Mouse (Mus musculus) heart, embryonic 11.5 days (tissue): Measurements from ENCODE around the gene Rhot2. TPM values are rescaled to one million over a fixed set of nuclear protein-coding genes. Genes with fewer than 3 reads are reported as not detected.

ENCODE experiments used
- ATAC-seq: fragments of 200-750 bp; cut with Nextera tagmentation; replicated peaks from 2 replicates; pipeline ENCODE4 v1.8.0; 2017; ENCODE audit warnings: moderate library complexity; ENCODE audit not compliant: insufficient number of reproducible peaks, low FRiP score, low TSS enrichment
- H3K27ac ChIP-seq: fragments of 300-500 bp; sonication (generic); 2 replicates; pipeline ENCODE4 v1.5.1; 2014; ENCODE audit warnings: mild to moderate bottlenecking, low read depth, low read length
- H3K27me3 ChIP-seq: fragments of 300-500 bp; sonication (generic); 2 replicates; pipeline ENCODE4 v1.6.1; 2014; ENCODE audit warnings: mild to moderate bottlenecking, low read length, mixed read lengths; ENCODE audit not compliant: control insufficient read depth, insufficient read depth
- H3K36me3 ChIP-seq: fragments of 300-500 bp; sonication (generic); 2 replicates; pipeline ENCODE4 v1.6.1; 2014; ENCODE audit warnings: mild to moderate bottlenecking, low read length, moderate library complexity, mixed read lengths; ENCODE audit not compliant: control insufficient read depth, insufficient read depth
- H3K4me1 ChIP-seq: fragments of 300-500 bp; sonication (generic); 2 replicates; pipeline ENCODE4 v1.6.1; 2014; ENCODE audit warnings: low read length; ENCODE audit not compliant: control insufficient read depth, insufficient read depth
- H3K4me2 ChIP-seq: fragments of 300-500 bp; sonication (generic); 2 replicates; pipeline ENCODE4 v1.6.1; 2014; ENCODE audit warnings: mild to moderate bottlenecking, moderate library complexity
- H3K4me3 ChIP-seq: fragments of 300-500 bp; sonication (generic); 2 replicates; pipeline ENCODE4 v1.5.1; 2014; ENCODE audit warnings: low read depth, low read length
- H3K9ac ChIP-seq: fragments of 300-500 bp; sonication (generic); 2 replicates; pipeline ENCODE4 v1.6.1; 2014; ENCODE audit warnings: mild to moderate bottlenecking, low read depth, low read length, moderate library complexity
- H3K9me3 ChIP-seq: fragments of 300-500 bp; sonication (generic); replicated peaks from 2 replicates; pipeline ENCODE4 v1.6.1; 2016; ENCODE audit warnings: low read length; ENCODE audit not compliant: control insufficient read depth
- WGBS: fragments of 180-500 bp; shearing (Covaris S2); extraction: QIAGEN DNeasy Blood & Tissue Kit; methylation state at CpG from one replicate; pipeline ENCODE4 v1.1.7; 2014; ENCODE audit not compliant: insufficient replicate concordance; 5-methylcytosine and 5-hydroxymethylcytosine counted together
- polyA plus RNA-seq: library from polyadenylated mRNA; unstranded; fragments of >200 nt; fragmentation: Nextera tagmentation; extraction: Ambion mirVana; gene quantifications from 2 replicates; pipeline ENCODE4 v1.2.1, GENCODE M21; 2014

Rhot2 gene
- polyA plus RNA-seq, 1 experiment from 2014 or later: 11.9 TPM

DNA sequence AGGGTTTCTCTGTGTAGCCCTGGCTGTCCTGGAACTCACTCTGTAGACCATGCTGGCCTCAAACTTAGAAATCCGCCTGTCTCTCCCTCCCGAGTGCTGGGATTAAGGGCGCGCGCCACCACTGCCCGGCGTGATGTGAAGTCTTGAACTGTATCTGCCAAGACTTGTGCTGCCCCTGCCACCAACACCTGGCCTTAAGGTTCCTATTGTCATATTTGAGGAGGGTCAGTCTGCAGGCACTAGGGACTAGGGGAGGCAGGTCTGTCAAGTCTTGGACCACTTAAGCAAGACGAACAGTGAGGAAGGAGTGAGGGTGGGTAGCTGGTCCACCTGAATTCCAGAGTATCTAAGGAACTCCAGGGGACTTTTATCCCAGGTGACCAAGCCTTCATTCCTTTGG lies 24.8 kb upstream of the Rhot2 start:
- WGBS: 85% methylated on average over 8 of the region's 8 CpGs
- no peak for ATAC-seq
- no peak overlapping the region for H3K4me2 ChIP-seq
- no peaks in the 10 kb centered on the region for H3K36me3 ChIP-seq
- no peak overlapping the region for H3K4me3 ChIP-seq
- H3K27ac ChIP-seq: no peak overlapping the region
- no peaks in the 10 kb centered on the region for H3K9me3 ChIP-seq
- no peak overlapping the region for H3K9ac ChIP-seq
- H3K27me3 ChIP-seq: no peaks in the 10 kb centered on the region
- peaks cover 13% of the 10 kb centered on the region for H3K4me1 ChIP-seq

DNA sequence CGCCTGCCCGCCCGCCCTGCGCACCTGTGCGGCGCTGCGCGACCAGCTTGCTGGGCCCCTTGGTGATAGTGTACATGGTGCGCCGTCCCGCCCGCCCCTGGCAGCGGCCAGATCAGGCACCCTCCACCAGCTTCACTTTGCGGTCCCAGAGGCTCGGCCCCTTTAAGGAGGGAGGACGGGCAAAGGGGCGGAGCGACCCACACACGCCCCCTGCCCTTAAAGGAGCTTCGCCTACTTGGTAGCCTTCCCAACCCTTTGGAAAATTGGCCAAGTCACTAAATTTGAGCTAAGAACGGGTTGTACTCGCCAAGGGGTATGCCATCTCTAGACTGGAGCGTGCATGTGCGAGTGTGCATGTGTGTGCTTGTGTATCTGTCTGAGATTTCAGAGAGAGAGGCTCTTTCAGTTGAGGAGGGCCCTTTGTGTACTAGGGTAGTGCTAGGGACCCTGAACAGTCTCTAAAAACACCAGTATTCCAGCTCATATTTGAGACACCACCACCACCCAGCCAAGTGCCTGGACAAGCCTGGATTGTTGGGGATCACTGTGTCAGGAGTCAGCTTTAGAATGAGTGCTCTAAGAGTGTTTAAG lies 24.0 kb upstream of the Rhot2 start, which contains the start of gene Mcrip2:
TSS of gene Mcrip2 (minus strand) at position 164 of the 591 bp plus-strand sequence.
- H3K4me2 ChIP-seq: peak within 1 kb of the TSS; percentile 94
- peak; percentile 80; the same call in 1 of the 2 replicates for ATAC-seq
- no peaks in the 10 kb centered on the region for H3K27me3 ChIP-seq
- no peaks in the 10 kb centered on the region for H3K36me3 ChIP-seq
- no peaks in the 10 kb centered on the region for H3K9me3 ChIP-seq
- H3K4me1 ChIP-seq: peaks cover 8% of the 10 kb centered on the region
- peak within 1 kb of the TSS; percentile 93 for H3K9ac ChIP-seq
- WGBS: 0% methylated on average over 24 of the region's 24 CpGs
- H3K27ac ChIP-seq: peak within 1 kb of the TSS; percentile 88
- H3K4me3 ChIP-seq: peak within 1 kb of the TSS; percentile 98

DNA sequence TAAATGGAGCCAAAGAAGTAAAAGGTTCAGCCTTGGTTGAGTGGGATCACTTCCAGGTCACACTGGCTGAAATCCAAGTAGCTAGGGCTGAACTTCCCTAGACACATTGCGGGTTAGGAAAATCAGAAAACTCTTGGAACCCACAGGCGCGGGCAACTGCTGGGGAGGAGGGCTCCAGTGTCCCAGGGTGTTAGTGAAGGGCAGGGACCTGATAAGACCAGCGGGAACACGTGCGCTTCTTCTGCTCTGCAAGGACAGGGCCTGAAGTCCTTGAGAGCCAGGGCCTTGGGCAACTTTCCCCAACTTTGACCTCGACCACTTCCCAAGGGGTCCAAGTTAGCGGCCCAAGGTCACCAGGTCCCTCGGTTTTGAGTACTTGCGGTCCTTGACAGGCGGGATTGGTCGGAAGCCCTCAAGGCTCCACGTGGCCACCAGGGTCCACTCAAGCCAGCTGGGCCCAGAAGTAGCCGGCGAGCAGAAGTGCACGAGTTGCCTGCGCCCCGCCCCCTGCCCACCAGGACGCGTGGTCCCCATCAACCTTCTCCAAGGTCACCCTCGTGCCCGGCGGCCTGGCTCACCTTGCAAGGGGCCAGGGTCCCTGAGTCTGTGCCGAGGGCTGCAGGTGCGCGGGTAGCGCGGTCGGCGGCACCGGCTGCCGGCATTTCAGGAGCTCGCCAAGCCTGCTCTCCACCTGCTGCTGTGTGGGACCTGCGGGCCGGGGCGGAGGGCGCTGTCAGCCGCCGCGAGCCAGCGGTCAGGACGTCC lies 23.4 kb upstream of the Rhot2 start:
- Histone ChIP-seq H3K27ac (peak overlapping the region; percentile 88), H3K4me2 (peak overlapping the region; percentile 94), H3K4me3 (peak overlapping the region; percentile 98), H3K27me3 (no peaks in the 10 kb centered on the region), H3K9ac (peak overlapping the region; percentile 93), H3K36me3 (no peaks in the 10 kb centered on the region), H3K4me1 (peaks cover 8% of the 10 kb centered on the region; the same call in 1 of the 2 replicates), H3K9me3 (no peaks in the 10 kb centered on the region)
- WGBS: under 1% methylated on average over 38 of the region's 42 CpGs
- ATAC-seq: peak; percentile 36

DNA sequence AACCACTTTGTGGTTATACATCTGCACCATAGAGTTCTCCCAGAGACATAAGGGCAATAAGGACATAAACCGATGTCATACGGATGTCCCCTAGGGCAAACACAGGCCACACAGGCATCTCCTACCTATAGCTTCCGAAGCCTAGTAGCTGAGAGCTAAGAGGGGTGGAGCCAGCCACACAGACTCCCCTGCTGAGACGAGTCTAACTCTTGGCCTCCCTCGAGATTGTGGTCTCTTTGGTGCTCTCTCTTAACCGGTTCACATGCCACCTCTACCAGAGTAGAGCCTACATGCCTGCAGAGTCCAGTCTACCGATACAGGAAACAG lies 22.8 kb upstream of the Rhot2 start:
- Histone ChIP-seq H3K4me2 (peak overlapping the region; percentile 94), H3K4me1 (peaks cover 8% of the 10 kb centered on the region; the same call in 1 of the 2 replicates), H3K27me3 (no peaks in the 10 kb centered on the region), H3K27ac (peak overlapping the region; percentile 88; the same call in 1 of the 2 replicates), H3K4me3 (peak overlapping the region; percentile 98), H3K9ac (peak overlapping the region; percentile 93), H3K36me3 (no peaks in the 10 kb centered on the region), H3K9me3 (no peaks in the 10 kb centered on the region)
- no peak for ATAC-seq
- 11% methylated on average over 7 of the region's 7 CpGs for WGBS

DNA sequence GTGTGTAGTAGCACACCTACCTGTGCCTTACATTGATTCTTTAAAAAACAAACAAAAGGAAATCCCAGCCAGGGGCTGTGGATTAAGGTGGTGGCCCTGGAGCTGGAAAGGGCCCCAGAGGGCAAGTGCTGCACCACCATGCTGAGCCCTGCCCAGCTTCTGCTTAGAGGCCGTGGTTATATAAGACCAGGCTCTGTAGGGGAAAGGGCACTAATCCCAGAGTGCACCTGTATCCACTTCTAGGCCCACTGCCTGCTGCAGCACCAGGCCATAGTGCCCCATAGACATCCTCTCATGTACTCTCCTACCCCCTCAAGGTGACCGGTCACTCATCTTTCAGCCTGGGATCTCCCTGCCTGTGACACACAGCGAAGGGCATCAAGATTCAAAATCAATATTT lies 21.5 kb upstream of the Rhot2 start:
- H3K27ac ChIP-seq: no peak overlapping the region
- no peak for ATAC-seq
- WGBS: 88% methylated on average over 3 of the region's 3 CpGs
- H3K4me1 ChIP-seq: peaks cover 12% of the 10 kb centered on the region; the same call in 1 of the 2 replicates
- H3K9ac ChIP-seq: no peak overlapping the region; the same call in 1 of the 2 replicates
- H3K9me3 ChIP-seq: no peaks in the 10 kb centered on the region
- H3K36me3 ChIP-seq: no peaks in the 10 kb centered on the region
- no peak overlapping the region; the same call in 1 of the 2 replicates for H3K4me2 ChIP-seq
- no peaks in the 10 kb centered on the region for H3K27me3 ChIP-seq
- no peak overlapping the region for H3K4me3 ChIP-seq

DNA sequence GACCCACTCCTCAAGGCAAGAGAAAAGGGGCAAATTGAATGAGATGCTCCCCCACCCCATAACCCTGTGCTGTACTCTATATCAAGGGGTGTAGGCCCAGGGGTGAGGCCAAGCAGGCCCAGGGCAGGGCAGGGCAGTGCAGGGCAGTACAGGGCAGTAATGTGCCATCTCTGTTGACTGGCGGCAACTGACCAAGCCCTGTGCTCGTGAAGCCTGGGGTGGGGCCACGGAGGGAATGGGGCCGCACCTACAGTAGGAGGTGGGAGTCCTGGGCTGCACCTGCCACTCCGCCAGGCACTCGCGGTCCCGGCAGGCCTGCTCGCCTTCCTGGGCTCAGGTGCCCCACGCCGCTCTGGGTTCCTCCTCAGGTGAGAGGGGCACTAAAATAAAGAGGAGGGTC lies 20.6 kb upstream of the Rhot2 start:
- Histone ChIP-seq H3K9me3 (no peaks in the 10 kb centered on the region), H3K4me3 (no peak overlapping the region), H3K36me3 (no peaks in the 10 kb centered on the region), H3K4me2 (no peak overlapping the region), H3K4me1 (peaks cover 12% of the 10 kb centered on the region; the same call in 1 of the 2 replicates), H3K9ac (no peak overlapping the region), H3K27ac (no peak overlapping the region), H3K27me3 (no peaks in the 10 kb centered on the region)
- 86% methylated on average over 11 of the region's 11 CpGs for WGBS
- ATAC-seq: no peak

DNA sequence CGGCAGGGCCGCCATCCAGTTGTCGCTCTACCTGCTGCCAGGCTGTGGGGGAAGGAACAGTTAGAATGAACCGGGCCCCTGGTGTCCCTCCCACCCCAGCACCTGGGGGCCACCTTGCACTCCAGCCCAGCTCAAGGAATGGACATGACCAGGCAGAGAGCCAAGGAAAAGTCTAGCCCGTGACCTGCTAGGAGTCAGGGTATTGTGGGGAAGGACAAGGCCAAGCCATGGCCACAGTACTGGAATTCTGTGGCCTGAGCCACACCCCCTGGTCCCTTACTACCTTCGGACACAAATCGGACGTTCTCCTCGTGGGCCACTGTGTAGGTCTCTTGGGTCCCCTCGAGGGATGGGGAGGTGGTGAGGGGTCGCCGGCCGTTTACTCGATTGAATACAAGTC lies 19.7 kb upstream of the Rhot2 start:
- H3K4me1 ChIP-seq: peaks cover 12% of the 10 kb centered on the region; the same call in 1 of the 2 replicates
- no peak overlapping the region for H3K4me3 ChIP-seq
- no peak for ATAC-seq
- no peaks in the 10 kb centered on the region for H3K27me3 ChIP-seq
- no peak overlapping the region for H3K27ac ChIP-seq
- no peaks in the 10 kb centered on the region for H3K36me3 ChIP-seq
- 88% methylated on average over 14 of the region's 14 CpGs for WGBS
- H3K9me3 ChIP-seq: no peaks in the 10 kb centered on the region
- H3K9ac ChIP-seq: no peak overlapping the region
- no peak overlapping the region for H3K4me2 ChIP-seq

DNA sequence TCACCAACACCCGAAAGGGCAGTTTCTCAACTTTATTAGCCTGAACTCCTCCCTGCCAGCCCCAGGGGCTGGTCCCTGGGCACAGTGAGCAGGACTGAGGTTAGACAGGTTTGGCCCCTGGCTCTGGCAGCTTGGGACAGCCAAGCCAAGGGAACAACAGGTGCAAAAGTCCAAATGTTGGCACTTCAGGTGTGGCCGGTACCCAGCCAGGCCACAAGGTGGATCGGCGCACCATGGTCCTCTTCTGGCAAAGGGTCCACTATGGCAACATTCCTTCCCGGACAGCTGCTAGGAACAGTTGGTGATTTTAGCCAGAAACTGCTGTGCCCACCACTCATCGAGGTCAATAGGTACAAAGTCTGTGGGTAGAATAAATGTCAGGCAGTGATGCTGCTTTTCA lies 19.0 kb upstream of the Rhot2 start:
- ATAC-seq: no peak
- Histone ChIP-seq H3K4me1 (peaks cover 12% of the 10 kb centered on the region; the same call in 1 of the 2 replicates), H3K36me3 (no peaks in the 10 kb centered on the region), H3K27me3 (no peaks in the 10 kb centered on the region), H3K9me3 (no peaks in the 10 kb centered on the region), H3K4me3 (no peak overlapping the region), H3K4me2 (no peak overlapping the region), H3K27ac (no peak overlapping the region), H3K9ac (no peak overlapping the region)
- WGBS: 91% methylated on average over 6 of the region's 6 CpGs
